Mouse (Mus musculus) stomach, postnatal 0 days (tissue): ENCODE data around the gene Tomm20l. TPM values are rescaled to one million over a fixed set of nuclear protein-coding genes. Genes with fewer than 3 reads are reported as not detected.

Experiments
- ATAC-seq: fragments of 200-750 bp; cut with Nextera tagmentation; 2 replicates; pipeline ENCODE4 v1.8.0; 2017; ENCODE audit not compliant: low FRiP score, low TSS enrichment
- DNase-seq: peaks from one replicate; pipeline ENCODE4 v3.0.0-alpha.2; 2016; ENCODE audit warnings: low spot score
- H3K27ac ChIP-seq: fragments of 300-500 bp; sonication (generic); replicated peaks from 2 replicates; pipeline ENCODE4 v1.5.1; 2014; ENCODE audit warnings: mild to moderate bottlenecking, control low read depth
- H3K27me3 ChIP-seq: fragments of 300-500 bp; sonication (generic); 2 replicates; pipeline ENCODE4 v1.6.1; 2014; ENCODE audit warnings: low read length; ENCODE audit not compliant: control insufficient read depth, insufficient read depth
- H3K36me3 ChIP-seq: fragments of 300-500 bp; sonication (generic); 2 replicates; pipeline ENCODE4 v1.6.1; 2014; ENCODE audit warnings: low read length, mixed read lengths; ENCODE audit not compliant: control insufficient read depth, insufficient read depth
- H3K4me1 ChIP-seq: fragments of 300-500 bp; sonication (generic); replicated peaks from 2 replicates; pipeline ENCODE4 v1.6.1; 2014; ENCODE audit warnings: antibody characterized with exemption; ENCODE audit not compliant: control insufficient read depth, insufficient read depth
- H3K4me2 ChIP-seq: fragments of 300-500 bp; sonication (generic); replicated peaks from 2 replicates; pipeline ENCODE4 v1.6.1; 2014; ENCODE audit warnings: low read depth, mild to moderate bottlenecking, control low read depth, moderate library complexity
- H3K4me3 ChIP-seq: fragments of 300-500 bp; sonication (generic); 2 replicates; pipeline ENCODE4 v1.5.1; 2014; ENCODE audit warnings: low read depth, low read length, control low read depth
- H3K9ac ChIP-seq: fragments of 300-500 bp; sonication (generic); 2 replicates; pipeline ENCODE4 v1.6.1; 2014; ENCODE audit warnings: mild to moderate bottlenecking, low read length, control low read depth, mixed read lengths
- H3K9me3 ChIP-seq: fragments of 300-500 bp; sonication (generic); 2 replicates; pipeline ENCODE4 v1.6.1; 2016; ENCODE audit warnings: low read length; ENCODE audit not compliant: control insufficient read depth
- CTCF ChIP-seq: IDR thresholded peaks from 2 replicates; pipeline ENCODE4 v1.5.1; 2016; ENCODE audit warnings: antibody characterized with exemption, low read depth, mild to moderate bottlenecking, moderate library complexity
- EP300 ChIP-seq: optimal IDR thresholded peaks from 2 replicates; pipeline ENCODE3; 2016; ENCODE audit warnings: antibody characterized with exemption
- WGBS: fragments of 180-500 bp; shearing (Covaris S2); extraction: QIAGEN DNeasy Blood & Tissue Kit; methylation state at CpG from one replicate; pipeline ENCODE4 v1.1.7; 2014; 5-methylcytosine and 5-hydroxymethylcytosine counted together
- polyA plus RNA-seq: library from polyadenylated mRNA; unstranded; fragments of >200 nt; fragmentation: Nextera tagmentation; extraction: Ambion mirVana; gene quantifications from 2 replicates; pipeline ENCODE4 v1.2.1, GENCODE M21; 2015

Tomm20l gene
- polyA plus RNA-seq, 1 experiment from 2014 or later: not detected

GRCm38 (mm10) chr12:71107216-71107771 is 3.9 kb upstream of the Tomm20l start:
- Histone ChIP-seq H3K4me3 (no peak overlapping the region), H3K27me3 (no peaks in the 10 kb centered on the region), H3K4me1 (0 out of 2 replicates have a peak, but pooled peaks cover 3% of the 10 kb centered on the region), H3K4me2 (no peak overlapping the region), H3K9me3 (no peaks in the 10 kb centered on the region), H3K36me3 (no peaks in the 10 kb centered on the region), H3K27ac (no peak overlapping the region), H3K9ac (no peak overlapping the region)
- 88% methylated on average over 6 of the region's 6 CpGs for WGBS
- DNase-seq (no peak), ATAC-seq (no peak)
- no peak for TF ChIP-seq CTCF
- no peak for TF ChIP-seq EP300

GRCm38 (mm10) chr12:71113074-71113473 is 1.8 kb downstream of the Tomm20l start:
- WGBS: 72% methylated on average over 10 of the region's 10 CpGs
- H3K27me3 ChIP-seq: no peaks in the 10 kb centered on the region
- DNase-seq: no peak
- H3K4me2 ChIP-seq: no peak overlapping the region
- no peak overlapping the region for H3K27ac ChIP-seq
- H3K4me3 ChIP-seq: no peak overlapping the region
- TF ChIP-seq CTCF (no peak), EP300 (no peak)
- H3K9me3 ChIP-seq: no peaks in the 10 kb centered on the region
- no peak for ATAC-seq
- no peak overlapping the region for H3K9ac ChIP-seq
- H3K36me3 ChIP-seq: no peaks in the 10 kb centered on the region
- H3K4me1 ChIP-seq: 0 out of 2 replicates have a peak, but pooled peaks cover 3% of the 10 kb centered on the region

GRCm38 (mm10) chr12:71113675-71114288 is 2.6 kb downstream of the Tomm20l start:
- Histone ChIP-seq H3K4me2 (no peak overlapping the region), H3K4me3 (no peak overlapping the region), H3K9ac (no peak overlapping the region), H3K9me3 (no peaks in the 10 kb centered on the region), H3K36me3 (no peaks in the 10 kb centered on the region), H3K27ac (no peak overlapping the region), H3K27me3 (no peaks in the 10 kb centered on the region), H3K4me1 (0 out of 2 replicates have a peak, but pooled peaks cover 3% of the 10 kb centered on the region)
- no peak for ATAC-seq
- 28% methylated on average over 12 of the region's 12 CpGs for WGBS
- no peak for TF ChIP-seq CTCF
- no peak for TF ChIP-seq EP300
- DNase-seq: peak; percentile 49

GRCm38 (mm10) chr12:71116411-71116810 is 5.2 kb downstream of the Tomm20l start:
- no peaks in the 10 kb centered on the region for H3K27me3 ChIP-seq
- H3K4me2 ChIP-seq: no peak overlapping the region
- no peak overlapping the region for H3K27ac ChIP-seq
- H3K4me1 ChIP-seq: no peaks in the 10 kb centered on the region
- H3K9me3 ChIP-seq: no peaks in the 10 kb centered on the region
- 81% methylated on average over 5 of the region's 5 CpGs for WGBS
- no peak overlapping the region for H3K9ac ChIP-seq
- no peaks in the 10 kb centered on the region for H3K36me3 ChIP-seq
- DNase-seq: no peak
- TF ChIP-seq CTCF (no peak), EP300 (no peak)
- no peak overlapping the region for H3K4me3 ChIP-seq
- ATAC-seq: no peak

GRCm38 (mm10) chr12:71122731-71123130 is 11.5 kb downstream of the Tomm20l start:
- ATAC-seq (no peak), DNase-seq (no peak)
- no peaks in the 10 kb centered on the region for H3K9me3 ChIP-seq
- WGBS: 82% methylated on average over 10 of the region's 10 CpGs
- TF ChIP-seq CTCF: no peak
- no peak overlapping the region for H3K4me3 ChIP-seq
- no peak overlapping the region for H3K4me2 ChIP-seq
- H3K4me1 ChIP-seq: no peaks in the 10 kb centered on the region
- H3K36me3 ChIP-seq: peaks cover 12% of the 10 kb centered on the region
- H3K9ac ChIP-seq: no peak overlapping the region
- no peaks in the 10 kb centered on the region for H3K27me3 ChIP-seq
- no peak overlapping the region for H3K27ac ChIP-seq

- peaks cover 12% of the 10 kb centered on the region for H3K36me3 ChIP-seq
- no peak overlapping the region for H3K27ac ChIP-seq
- H3K27me3 ChIP-seq: no peaks in the 10 kb centered on the region
- H3K9me3 ChIP-seq: no peaks in the 10 kb centered on the region
- TF ChIP-seq CTCF (no peak), EP300 (no peak)
- no peak overlapping the region for H3K9ac ChIP-seq
- no peaks in the 10 kb centered on the region for H3K4me1 ChIP-seq
- ATAC-seq (no peak), DNase-seq (no peak)
- no peak overlapping the region for H3K4me3 ChIP-seq
- no peak overlapping the region for H3K4me2 ChIP-seq
- whole genome bisulfite sequencing: 89% methylated on average over 9 of the region's 9 CpGs
Observed at GRCm38 (mm10) chr12:71123286-71123685, 12.1 kb downstream of the Tomm20l start.
